Mouse (Mus musculus) liver, postnatal 0 days (tissue): ENCODE measurements around the gene Cblc.

ENCODE experiments used
- CTCF ChIP-seq: sonication (generic); IDR thresholded peaks from 2 replicates; pipeline ENCODE4 v1.5.1; 2016; ENCODE audit warnings: antibody characterized with exemption, low read depth
- EP300 ChIP-seq: IDR thresholded peaks from 2 replicates; pipeline ENCODE4 v1.6.1; 2016; ENCODE audit warnings: antibody characterized with exemption, low read depth, mild to moderate bottlenecking

DNA sequence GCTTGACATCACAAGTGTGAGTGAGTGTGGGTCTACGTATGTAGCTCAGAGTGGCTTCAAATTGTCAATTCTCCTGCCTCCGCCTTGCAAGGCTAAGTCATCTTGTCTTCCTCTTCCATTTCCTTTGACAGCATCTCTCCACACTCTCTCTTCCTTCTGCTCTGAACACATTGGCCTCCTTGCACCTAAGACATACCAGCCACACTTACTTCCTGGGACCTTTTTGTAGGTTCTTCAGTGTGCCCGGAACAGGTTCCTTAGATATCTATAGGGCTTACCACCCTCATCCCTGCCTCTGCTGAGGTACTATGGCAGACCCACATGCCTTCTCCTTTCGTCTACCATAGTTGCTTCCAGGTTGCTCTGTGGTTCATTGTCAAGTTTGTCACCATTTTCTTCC, 16.6 kb upstream of the Cblc start:
- TF ChIP-seq CTCF: no peak
- no peak for TF ChIP-seq EP300
